Mouse (Mus musculus): ENCODE data around the gene Serinc2. TPM values are rescaled to one million over a fixed set of nuclear protein-coding genes. Genes with fewer than 3 reads are reported as not detected.

Serinc2 gene
- polyA plus RNA-seq, 1 experiment = 9.0 TPM

GRCm38 (mm10) chr4:130315771-130316527 is 36.9 kb upstream of the Serinc2 start:
- no peak overlapping the region for H3K4me3 ChIP-seq (ENCODE audit: insufficient read depth, low read length)
- no peak overlapping the region for H3K27ac ChIP-seq (ENCODE audit: insufficient read depth, low read length)
- H3K4me1 ChIP-seq (ENCODE audit: control insufficient read depth, insufficient read depth, low read length) = no peaks in the 10 kb centered on the region
- no peak for TF ChIP-seq CTCF (IDR thresholded peaks at IDR 0.05; ENCODE audit: extremely low read depth, insufficient read depth, low read length)
- no peak for TF ChIP-seq POLR2A (IDR thresholded peaks at IDR 0.05; ENCODE audit: extremely low read depth, insufficient read depth, low read length)

- Histone ChIP-seq H3K4me1 (ENCODE audit: control insufficient read depth, insufficient read depth, low read length) (no peaks in the 10 kb centered on the region), H3K27ac (ENCODE audit: insufficient read depth, low read length) (no peak overlapping the region), H3K4me3 (ENCODE audit: insufficient read depth, low read length) (no peak overlapping the region)
- TF ChIP-seq POLR2A (IDR thresholded peaks at IDR 0.05; ENCODE audit: extremely low read depth, insufficient read depth, low read length) (no peak), CTCF (IDR thresholded peaks at IDR 0.05; ENCODE audit: extremely low read depth, insufficient read depth, low read length) (no peak)
Observed at GRCm38 (mm10) chr4:130313552-130313951, 34.5 kb upstream of the Serinc2 start.

GRCm38 (mm10) chr4:130312526-130312925 is 33.5 kb upstream of the Serinc2 start:
- no peak for TF ChIP-seq CTCF (IDR thresholded peaks at IDR 0.05; ENCODE audit: extremely low read depth, insufficient read depth, low read length)
- Histone ChIP-seq H3K4me1 (ENCODE audit: control insufficient read depth, insufficient read depth, low read length) (no peaks in the 10 kb centered on the region), H3K4me3 (ENCODE audit: insufficient read depth, low read length) (no peak overlapping the region), H3K27ac (ENCODE audit: insufficient read depth, low read length) (no peak overlapping the region)

GRCm38 (mm10) chr4:130309254-130309653 is 30.2 kb upstream of the Serinc2 start:
- peak overlapping the region; percentile 93 for H3K27ac ChIP-seq (ENCODE audit: insufficient read depth, low read length)
- TF ChIP-seq POLR2A (IDR thresholded peaks at IDR 0.05; ENCODE audit: extremely low read depth, insufficient read depth, low read length) = no peak
- no peaks in the 10 kb centered on the region for H3K4me1 ChIP-seq (ENCODE audit: control insufficient read depth, insufficient read depth, low read length)
- H3K4me3 ChIP-seq (ENCODE audit: insufficient read depth, low read length) = peak overlapping the region; percentile 64

- Histone ChIP-seq H3K4me3 (ENCODE audit: insufficient read depth, low read length) (peak within 1 kb of the TSS; percentile 64), H3K4me1 (ENCODE audit: control insufficient read depth, insufficient read depth, low read length) (no peaks in the 10 kb centered on the region), H3K27ac (ENCODE audit: insufficient read depth, low read length) (peak within 1 kb of the TSS; percentile 93)
- no peak for TF ChIP-seq CTCF (IDR thresholded peaks at IDR 0.05; ENCODE audit: extremely low read depth, insufficient read depth, low read length)
- TF ChIP-seq POLR2A (IDR thresholded peaks at IDR 0.05; ENCODE audit: extremely low read depth, insufficient read depth, low read length) = peak; percentile 83; the same call in 1 of the 2 replicates
Observed at GRCm38 (mm10) chr4:130308231-130309081, 29.5 kb upstream of the Serinc2 start, which contains the start of the genes Fabp3 and Gm10570. Gene Fabp3, plus strand, starts transcription at chr4:130308595. Gene Gm10570, minus strand, starts transcription at chr4:130308674.

GRCm38 (mm10) chr4:130307851-130308230 is 28.8 kb upstream of the Serinc2 start:
- TF ChIP-seq CTCF (IDR thresholded peaks at IDR 0.05; ENCODE audit: extremely low read depth, insufficient read depth, low read length) = no peak
- no peak for TF ChIP-seq POLR2A (IDR thresholded peaks at IDR 0.05; ENCODE audit: extremely low read depth, insufficient read depth, low read length)
- H3K4me3 ChIP-seq (ENCODE audit: insufficient read depth, low read length) = peak overlapping the region; percentile 64
- H3K27ac ChIP-seq (ENCODE audit: insufficient read depth, low read length) = peak overlapping the region; percentile 93
- no peaks in the 10 kb centered on the region for H3K4me1 ChIP-seq (ENCODE audit: control insufficient read depth, insufficient read depth, low read length)

- H3K4me1 ChIP-seq (ENCODE audit: control insufficient read depth, insufficient read depth, low read length) = no peaks in the 10 kb centered on the region
- no peak for TF ChIP-seq POLR2A (IDR thresholded peaks at IDR 0.05; ENCODE audit: extremely low read depth, insufficient read depth, low read length)
- no peak for TF ChIP-seq CTCF (IDR thresholded peaks at IDR 0.05; ENCODE audit: extremely low read depth, insufficient read depth, low read length)
- H3K4me3 ChIP-seq (ENCODE audit: insufficient read depth, low read length) = no peak overlapping the region; the same call in 1 of the 2 replicates
- H3K27ac ChIP-seq (ENCODE audit: insufficient read depth, low read length) = no peak overlapping the region
Observed at GRCm38 (mm10) chr4:130306796-130307630, 28.0 kb upstream of the Serinc2 start.

- Histone ChIP-seq H3K4me3 (ENCODE audit: insufficient read depth, low read length) (no peak overlapping the region), H3K4me1 (ENCODE audit: control insufficient read depth, insufficient read depth, low read length) (no peaks in the 10 kb centered on the region), H3K27ac (ENCODE audit: insufficient read depth, low read length) (no peak overlapping the region)
- no peak for TF ChIP-seq POLR2A (IDR thresholded peaks at IDR 0.05; ENCODE audit: extremely low read depth, insufficient read depth, low read length)
- TF ChIP-seq CTCF (IDR thresholded peaks at IDR 0.05; ENCODE audit: extremely low read depth, insufficient read depth, low read length) = no peak
Observed at GRCm38 (mm10) chr4:130304746-130305145, 25.7 kb upstream of the Serinc2 start.

- Histone ChIP-seq H3K4me3 (ENCODE audit: insufficient read depth, low read length) (no peak overlapping the region), H3K4me1 (ENCODE audit: control insufficient read depth, insufficient read depth, low read length) (no peaks in the 10 kb centered on the region), H3K27ac (ENCODE audit: insufficient read depth, low read length) (no peak overlapping the region)
- TF ChIP-seq CTCF (IDR thresholded peaks at IDR 0.05; ENCODE audit: extremely low read depth, insufficient read depth, low read length) = no peak
- no peak for TF ChIP-seq POLR2A (IDR thresholded peaks at IDR 0.05; ENCODE audit: extremely low read depth, insufficient read depth, low read length)
Observed at GRCm38 (mm10) chr4:130302285-130302870, 23.4 kb upstream of the Serinc2 start.
